Mouse (Mus musculus): ENCODE measurements around the gene Gm11985.
A peak's percentile ranks its signal among the peaks of the same experiment; 100 is the strongest.

Gene Gm11985

GRCm38 (mm10) chr11:7152371-7152770 is 36.0 kb downstream of the Gm11985 start:
- DNase-seq (ENCODE audit: low spot score), result no peak

- no peak for DNase-seq (ENCODE audit: low spot score)
Measured at GRCm38 (mm10) chr11:7150511-7150910, 37.9 kb downstream of the Gm11985 start.

- DNase-seq (ENCODE audit: low spot score), result no peak
Measured at GRCm38 (mm10) chr11:7149471-7149870, 38.9 kb downstream of the Gm11985 start.

- DNase-seq (ENCODE audit: low spot score), result no peak
Measured at GRCm38 (mm10) chr11:7147945-7148344, 40.4 kb downstream of the Gm11985 start.

GRCm38 (mm10) chr11:7147536-7147935 is 40.8 kb downstream of the Gm11985 start:
- DNase-seq (ENCODE audit: low spot score), result no peak

- peak; percentile 88 for DNase-seq (ENCODE audit: low spot score)
Measured at GRCm38 (mm10) chr11:7145221-7145620, 43.1 kb downstream of the Gm11985 start.

GRCm38 (mm10) chr11:7144369-7144768 is 44.0 kb downstream of the Gm11985 start:
- DNase-seq (ENCODE audit: low spot score), result peak; percentile 45

GRCm38 (mm10) chr11:7142725-7143124 is 45.6 kb downstream of the Gm11985 start:
- no peak for DNase-seq (ENCODE audit: low spot score)

GRCm38 (mm10) chr11:7140449-7140848 is 47.9 kb downstream of the Gm11985 start:
- peak; percentile 45 for DNase-seq (ENCODE audit: low spot score)

GRCm38 (mm10) chr11:7138370-7138769 is 50.0 kb downstream of the Gm11985 start:
- no peak for DNase-seq (ENCODE audit: low spot score)

GRCm38 (mm10) chr11:7136246-7136855 is 52.0 kb downstream of the Gm11985 start:
- no peak for DNase-seq (ENCODE audit: low spot score)

- DNase-seq (ENCODE audit: low spot score), result no peak
Measured at GRCm38 (mm10) chr11:7135763-7136162, 52.6 kb downstream of the Gm11985 start.

- no peak for DNase-seq (ENCODE audit: low spot score)
Measured at GRCm38 (mm10) chr11:7135301-7135700, 53.1 kb downstream of the Gm11985 start.

GRCm38 (mm10) chr11:7134319-7134718 is 54.0 kb downstream of the Gm11985 start:
- no peak for DNase-seq (ENCODE audit: low spot score)

GRCm38 (mm10) chr11:7133736-7134135 is 54.6 kb downstream of the Gm11985 start:
- DNase-seq (ENCODE audit: low spot score), result no peak
